Mouse (Mus musculus) hindbrain, embryonic 13.5 days (tissue): ENCODE results near the gene Rnf24. TPM values are rescaled to one million over a fixed set of nuclear protein-coding genes. Genes with fewer than 3 reads are reported as not detected.
"Not testable (repeated sequence)": the region's sequence is repeated elsewhere in the genome, so short reads cannot be mapped to it uniquely, and the experiment has no call there.

Experiments
- ATAC-seq: fragments of 200-750 bp; cut with Nextera tagmentation; 2 replicates; pipeline ENCODE4 v1.8.0; 2017; ENCODE audit warnings: moderate TSS enrichment; ENCODE audit not compliant: low FRiP score
- H3K27ac ChIP-seq: fragments of 300-500 bp; sonication (generic); 2 replicates; pipeline ENCODE4 v1.5.1; 2015; ENCODE audit warnings: inconsistent platforms, mild to moderate bottlenecking, moderate library complexity
- H3K27me3 ChIP-seq: fragments of 300-500 bp; sonication (generic); 2 replicates; pipeline ENCODE4 v1.6.1; 2015; ENCODE audit warnings: mild to moderate bottlenecking, inconsistent platforms
- H3K36me3 ChIP-seq: fragments of 300-500 bp; sonication (generic); 2 replicates; pipeline ENCODE4 v1.6.1; 2015; ENCODE audit warnings: mild to moderate bottlenecking, inconsistent platforms
- H3K4me1 ChIP-seq: fragments of 300-500 bp; sonication (generic); replicated peaks from 2 replicates; pipeline ENCODE4 v1.6.1; 2015; ENCODE audit warnings: inconsistent platforms
- H3K4me2 ChIP-seq: fragments of 300-500 bp; sonication (generic); 2 replicates; pipeline ENCODE4 v1.6.1; 2015; ENCODE audit warnings: inconsistent platforms, mild to moderate bottlenecking, moderate library complexity
- H3K4me3 ChIP-seq: fragments of 300-500 bp; sonication (generic); 2 replicates; pipeline ENCODE4 v1.5.1; 2015; ENCODE audit warnings: mild to moderate bottlenecking, inconsistent platforms
- H3K9ac ChIP-seq: fragments of 300-500 bp; sonication (generic); 2 replicates; pipeline ENCODE4 v1.6.1; 2015; ENCODE audit warnings: mild to moderate bottlenecking, inconsistent platforms
- H3K9me3 ChIP-seq: fragments of 300-500 bp; sonication (generic); 2 replicates; pipeline ENCODE4 v1.6.1; 2016; ENCODE audit warnings: inconsistent platforms
- WGBS: fragments of 180-500 bp; shearing (Covaris S2); methylation state at CpG from one replicate; pipeline ENCODE4 v1.1.7; 2015; 5-methylcytosine and 5-hydroxymethylcytosine counted together
- polyA plus RNA-seq: library from polyadenylated mRNA; unstranded; fragments of >200 nt; fragmentation: Nextera tagmentation; extraction: Ambion mirVana; gene quantifications from 2 replicates; pipeline ENCODE4 v1.2.1, GENCODE M21; 2015

The Rnf24 gene
- polyA plus RNA-seq, 1 experiment from 2014 or later: 21.4 TPM

GRCm38 (mm10) chr2:131326044-131326443 is 26.6 kb downstream of the Rnf24 start:
- no peak overlapping the region for H3K4me2 ChIP-seq
- no peaks in the 10 kb centered on the region for H3K27me3 ChIP-seq
- WGBS: 75% methylated on average over 3 of the region's 3 CpGs
- no peak overlapping the region for H3K9ac ChIP-seq
- no peaks in the 10 kb centered on the region for H3K36me3 ChIP-seq
- no peak for ATAC-seq
- no peaks in the 10 kb centered on the region for H3K9me3 ChIP-seq
- no peak overlapping the region for H3K4me3 ChIP-seq
- H3K27ac ChIP-seq: no peak overlapping the region
- 0 out of 2 replicates have a peak, but pooled peaks cover 3% of the 10 kb centered on the region for H3K4me1 ChIP-seq

- Histone ChIP-seq H3K36me3 (no peaks in the 10 kb centered on the region), H3K27ac (0 out of 2 replicates have a peak overlapping the region, but pooled peaks have one; percentile 3), H3K9ac (no peak overlapping the region), H3K27me3 (no peaks in the 10 kb centered on the region), H3K4me2 (no peak overlapping the region), H3K4me3 (no peak overlapping the region), H3K9me3 (peaks cover 8% of the 10 kb centered on the region; the same call in 1 of the 2 replicates), H3K4me1 (0 out of 2 replicates have a peak, but pooled peaks cover 3% of the 10 kb centered on the region)
- WGBS: 85% methylated on average over 1 of the region's 1 CpGs
- no peak for ATAC-seq
Measured at GRCm38 (mm10) chr2:131323675-131324074, 29.0 kb downstream of the Rnf24 start.

- WGBS: 66% methylated on average over 3 of the region's 3 CpGs
- not testable (repeated sequence) for H3K4me3 ChIP-seq, H3K9ac ChIP-seq, H3K27ac ChIP-seq, H3K4me2 ChIP-seq, H3K4me1 ChIP-seq, H3K36me3 ChIP-seq, ATAC-seq, H3K27me3 ChIP-seq
- peaks cover 11% of the 10 kb centered on the region for H3K9me3 ChIP-seq
Measured at GRCm38 (mm10) chr2:131321192-131321591, 31.5 kb downstream of the Rnf24 start.

GRCm38 (mm10) chr2:131319401-131319800 is 33.3 kb downstream of the Rnf24 start:
- ATAC-seq: no peak
- Histone ChIP-seq H3K36me3 (peaks cover 7% of the 10 kb centered on the region), H3K9me3 (peaks cover 12% of the 10 kb centered on the region), H3K4me3 (no peak overlapping the region), H3K4me1 (0 out of 2 replicates have a peak, but pooled peaks cover 3% of the 10 kb centered on the region), H3K4me2 (no peak overlapping the region), H3K27me3 (no peaks in the 10 kb centered on the region), H3K27ac (no peak overlapping the region), H3K9ac (no peak overlapping the region)
- WGBS: 81% methylated on average over 6 of the region's 6 CpGs

GRCm38 (mm10) chr2:131316167-131316566 is 36.5 kb downstream of the Rnf24 start:
- WGBS: 89% methylated on average over 2 of the region's 2 CpGs
- peaks cover 12% of the 10 kb centered on the region for H3K9me3 ChIP-seq
- H3K27ac ChIP-seq: no peak overlapping the region
- H3K9ac ChIP-seq: no peak overlapping the region
- H3K4me2 ChIP-seq: no peak overlapping the region
- no peaks in the 10 kb centered on the region for H3K27me3 ChIP-seq
- no peak overlapping the region for H3K4me3 ChIP-seq
- no peaks in the 10 kb centered on the region for H3K4me1 ChIP-seq
- H3K36me3 ChIP-seq: peaks cover 16% of the 10 kb centered on the region
- ATAC-seq: no peak

- no peak for ATAC-seq
- WGBS: 80% methylated on average over 6 of the region's 6 CpGs
- H3K27me3 ChIP-seq: no peaks in the 10 kb centered on the region
- H3K4me1 ChIP-seq: no peaks in the 10 kb centered on the region
- H3K36me3 ChIP-seq: peaks cover 30% of the 10 kb centered on the region
- H3K9ac ChIP-seq: no peak overlapping the region
- H3K9me3 ChIP-seq: no peaks in the 10 kb centered on the region
- H3K4me2 ChIP-seq: no peak overlapping the region
- H3K27ac ChIP-seq: no peak overlapping the region
- no peak overlapping the region for H3K4me3 ChIP-seq
Measured at GRCm38 (mm10) chr2:131309296-131309695, 43.4 kb downstream of the Rnf24 start.

- ATAC-seq: no peak
Measured at GRCm38 (mm10) chr2:131307822-131308221, 44.9 kb downstream of the Rnf24 start.

GRCm38 (mm10) chr2:131307391-131307790 is 45.3 kb downstream of the Rnf24 start:
- Histone ChIP-seq H3K27me3 (no peaks in the 10 kb centered on the region), H3K4me3 (no peak overlapping the region), H3K4me2 (no peak overlapping the region), H3K27ac (no peak overlapping the region), H3K4me1 (no peaks in the 10 kb centered on the region), H3K36me3 (peaks cover 47% of the 10 kb centered on the region), H3K9ac (no peak overlapping the region), H3K9me3 (no peaks in the 10 kb centered on the region)
- WGBS: 83% methylated on average over 5 of the region's 5 CpGs
- ATAC-seq: no peak

More at GRCm38 (mm10) chr2:131307822-131308221, 44.9 kb downstream of the Rnf24 start:
- Histone ChIP-seq H3K27ac (no peak overlapping the region), H3K4me3 (no peak overlapping the region), H3K36me3 (peaks cover 45% of the 10 kb centered on the region), H3K4me1 (no peaks in the 10 kb centered on the region), H3K4me2 (no peak overlapping the region), H3K27me3 (no peaks in the 10 kb centered on the region), H3K9me3 (no peaks in the 10 kb centered on the region), H3K9ac (no peak overlapping the region)
- WGBS: 40% methylated on average over 2 of the region's 2 CpGs

GRCm38 (mm10) chr2:131305226-131305625 is 47.5 kb downstream of the Rnf24 start:
- not testable (repeated sequence) for H3K9ac ChIP-seq, H3K9me3 ChIP-seq, H3K4me3 ChIP-seq, H3K27ac ChIP-seq, H3K4me1 ChIP-seq, H3K27me3 ChIP-seq, H3K4me2 ChIP-seq, ATAC-seq
- 65% methylated on average over 1 of the region's 1 CpGs for WGBS
- H3K36me3 ChIP-seq: peaks cover 50% of the 10 kb centered on the region

- H3K27ac ChIP-seq: no peak overlapping the region
- no peak for ATAC-seq
- H3K9ac ChIP-seq: no peak overlapping the region
- H3K4me1 ChIP-seq: no peaks in the 10 kb centered on the region
- H3K4me2 ChIP-seq: no peak overlapping the region
- H3K27me3 ChIP-seq: no peaks in the 10 kb centered on the region
- H3K4me3 ChIP-seq: no peak overlapping the region
- no peaks in the 10 kb centered on the region for H3K9me3 ChIP-seq
- H3K36me3 ChIP-seq: peaks cover 57% of the 10 kb centered on the region
- 87% methylated on average over 9 of the region's 9 CpGs for WGBS
Measured at GRCm38 (mm10) chr2:131304497-131304896, 48.2 kb downstream of the Rnf24 start.

GRCm38 (mm10) chr2:131301635-131302034 is 51.1 kb downstream of the Rnf24 start:
- Histone ChIP-seq H3K36me3 (peaks cover 78% of the 10 kb centered on the region), H3K27me3 (no peaks in the 10 kb centered on the region), H3K27ac (no peak overlapping the region), H3K4me1 (no peaks in the 10 kb centered on the region), H3K9ac (no peak overlapping the region), H3K9me3 (no peaks in the 10 kb centered on the region), H3K4me3 (no peak overlapping the region), H3K4me2 (no peak overlapping the region)
- ATAC-seq: no peak

- no peak for ATAC-seq
- WGBS: 93% methylated on average over 2 of the region's 2 CpGs
- Histone ChIP-seq H3K4me2 (no peak overlapping the region), H3K36me3 (peaks cover 87% of the 10 kb centered on the region), H3K27me3 (no peaks in the 10 kb centered on the region), H3K4me1 (no peaks in the 10 kb centered on the region), H3K27ac (no peak overlapping the region), H3K4me3 (no peak overlapping the region), H3K9me3 (no peaks in the 10 kb centered on the region), H3K9ac (no peak overlapping the region)
Measured at GRCm38 (mm10) chr2:131300485-131300884, 52.2 kb downstream of the Rnf24 start.

- not testable (repeated sequence) for ATAC-seq, H3K27ac ChIP-seq, H3K9ac ChIP-seq, H3K4me1 ChIP-seq, H3K27me3 ChIP-seq, H3K4me3 ChIP-seq, H3K9me3 ChIP-seq, H3K4me2 ChIP-seq
- 62% methylated on average over 7 of the region's 7 CpGs for WGBS
- H3K36me3 ChIP-seq: peaks cover 92% of the 10 kb centered on the region
Measured at GRCm38 (mm10) chr2:131298674-131299073, 54.0 kb downstream of the Rnf24 start.
